Mouse (Mus musculus): Measurements from ENCODE around the gene Jhy.
A peak's percentile ranks its signal among the peaks of the same experiment; 100 is the strongest.

Gene Jhy

DNA sequence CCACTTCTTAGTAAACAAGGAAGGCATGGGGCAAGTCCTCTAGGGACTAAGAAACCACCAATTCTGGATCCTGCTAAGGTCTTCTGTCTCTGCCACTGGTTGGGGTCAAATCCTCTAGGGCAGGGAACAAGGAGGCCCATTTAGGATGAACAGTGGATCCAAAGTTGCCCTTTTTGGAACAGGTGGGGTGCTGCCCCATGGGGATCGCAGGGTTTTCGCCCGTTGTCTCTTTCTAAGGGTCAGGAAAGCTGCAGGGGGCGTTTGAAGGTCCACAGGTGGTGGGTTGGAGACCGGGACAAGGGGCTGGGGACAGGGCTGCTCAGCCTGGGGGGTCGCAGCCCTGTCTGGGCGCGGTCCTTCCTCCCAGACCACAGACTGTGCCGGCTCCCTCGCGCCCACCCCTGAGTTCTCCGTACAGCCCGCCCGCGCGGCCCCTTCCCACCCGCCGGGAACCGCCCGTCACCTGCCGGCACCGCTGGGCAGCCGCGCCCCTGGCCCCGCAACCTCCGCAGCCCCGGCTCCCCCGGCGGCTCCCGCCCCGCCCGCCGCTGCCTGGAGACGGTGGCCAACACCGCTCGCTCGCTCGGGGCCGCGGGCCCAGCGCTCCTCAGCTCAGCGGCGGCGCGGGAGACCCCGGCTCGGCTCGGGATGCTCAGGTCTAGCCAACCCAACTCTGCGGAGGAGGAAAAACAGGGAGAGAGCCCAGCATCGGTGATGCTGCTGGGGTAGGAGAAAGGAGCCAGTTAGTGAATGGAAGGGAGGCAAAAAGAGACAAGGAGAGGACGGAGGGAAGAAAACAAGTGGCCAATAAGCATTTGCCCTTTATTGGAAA, at the start of gene Jhy:
TSS of gene Jhy (minus strand) at position 533 of the 832 bp plus-strand sequence.
- peak; percentile 31 for DNase-seq (ENCODE audit: extremely low spot score)

DNA sequence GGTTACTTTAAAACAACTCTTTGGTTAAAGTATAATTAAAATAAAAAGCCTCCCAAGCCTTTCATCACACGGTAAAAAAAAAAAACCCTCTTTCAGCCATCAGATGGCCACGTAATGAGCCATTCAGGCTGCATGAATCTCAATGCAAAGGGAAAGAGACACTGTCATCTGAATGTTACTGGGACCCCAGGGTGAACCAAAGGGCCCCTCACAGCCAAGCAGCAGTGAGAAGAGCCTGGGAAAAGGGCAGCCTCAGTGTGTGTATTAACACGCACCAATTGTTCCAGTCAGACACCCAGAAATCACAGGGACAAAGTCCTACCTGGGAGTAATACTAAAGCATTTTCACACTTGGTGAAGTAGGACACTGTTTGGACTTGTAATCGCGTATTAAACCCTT, 48.5 kb upstream of the Jhy start:
- DNase-seq (ENCODE audit: extremely low spot score) = no peak

DNA sequence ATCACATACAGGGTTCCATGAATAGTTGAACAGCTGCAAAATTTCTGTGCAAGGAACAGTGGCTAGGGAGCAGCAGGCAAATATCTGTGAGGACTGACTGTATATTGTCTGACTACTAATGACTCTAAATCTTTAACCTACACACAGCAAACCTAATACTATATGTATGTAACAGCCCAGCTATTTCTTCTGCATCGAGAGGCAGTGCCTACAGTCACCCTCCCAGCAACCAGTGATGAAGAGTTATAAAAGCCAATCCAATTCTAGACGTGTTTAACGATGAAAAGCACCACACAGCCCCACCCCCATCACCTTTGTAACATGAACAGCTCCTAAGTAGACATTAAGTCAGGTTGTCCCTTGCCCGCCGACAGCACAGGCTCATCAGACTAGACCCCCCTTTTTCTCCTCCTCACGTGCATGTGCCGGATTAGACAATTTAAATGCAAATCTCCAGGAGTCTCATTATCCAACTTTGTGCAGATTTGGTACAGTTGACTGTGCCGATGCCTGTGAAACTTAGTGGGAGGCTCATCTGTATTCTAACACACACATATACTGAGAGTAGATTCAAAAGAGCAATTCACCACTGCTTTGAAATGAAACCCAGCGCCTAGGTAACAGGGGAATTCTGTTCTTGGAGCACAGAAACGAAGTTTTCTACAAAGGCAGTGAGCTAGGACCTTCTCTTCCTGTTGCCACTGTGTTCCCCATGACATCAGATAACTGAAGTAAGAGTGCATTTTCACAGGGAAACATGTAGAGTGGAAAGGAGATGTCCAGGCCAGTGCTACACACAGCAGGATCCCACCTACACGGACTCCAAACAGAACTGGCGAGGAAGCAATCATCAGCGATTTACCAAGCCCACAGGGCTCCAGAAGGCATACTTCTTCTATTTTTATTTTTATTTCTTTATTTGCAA, 47.9 kb upstream of the Jhy start:
- DNase-seq (ENCODE audit: extremely low spot score) = no peak

DNA sequence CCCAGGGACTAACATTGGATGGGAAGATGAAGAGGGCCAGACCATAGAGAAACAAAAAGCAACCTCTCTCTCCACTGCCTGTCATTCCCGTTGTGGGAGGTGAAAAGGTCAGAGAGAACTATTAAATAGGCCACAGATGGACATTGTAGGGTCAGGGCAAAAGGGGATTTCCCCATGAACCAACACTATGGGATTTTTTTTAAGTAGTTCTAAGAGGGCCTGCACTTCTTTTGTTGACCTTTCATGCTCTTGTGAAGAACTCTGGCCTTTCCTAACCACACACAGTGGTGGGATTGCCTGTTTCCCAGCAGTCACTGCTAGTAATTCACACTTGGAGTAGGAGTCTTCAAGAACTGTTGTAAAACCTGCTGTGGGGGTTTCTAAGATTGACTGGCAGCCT, 43.9 kb upstream of the Jhy start:
- DNase-seq (ENCODE audit: extremely low spot score) = peak; percentile 42

DNA sequence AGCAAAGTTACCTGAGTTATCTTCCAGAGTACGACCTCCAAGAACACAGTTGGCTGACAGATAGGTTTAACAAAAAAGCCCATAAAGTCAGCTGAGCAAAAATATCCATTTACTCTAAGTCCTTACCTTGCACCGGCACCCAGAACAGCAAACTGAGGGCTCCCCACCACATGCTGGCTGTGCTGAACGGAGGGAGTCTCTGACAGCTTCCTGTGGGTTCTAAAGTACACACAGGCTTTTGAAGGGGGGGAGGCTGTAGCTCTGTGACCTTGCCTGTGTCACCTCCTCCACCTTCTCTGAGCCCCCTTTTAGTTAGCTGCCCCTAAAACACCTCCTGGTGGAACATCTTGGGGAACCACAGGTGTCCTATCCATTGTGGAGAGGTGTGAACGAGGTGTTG, 40.5 kb upstream of the Jhy start, which contains the start of gene Crtam:
TSS of gene Crtam (minus strand) at position 214 of the 400 bp plus-strand sequence.
- no peak for DNase-seq (ENCODE audit: extremely low spot score)

DNA sequence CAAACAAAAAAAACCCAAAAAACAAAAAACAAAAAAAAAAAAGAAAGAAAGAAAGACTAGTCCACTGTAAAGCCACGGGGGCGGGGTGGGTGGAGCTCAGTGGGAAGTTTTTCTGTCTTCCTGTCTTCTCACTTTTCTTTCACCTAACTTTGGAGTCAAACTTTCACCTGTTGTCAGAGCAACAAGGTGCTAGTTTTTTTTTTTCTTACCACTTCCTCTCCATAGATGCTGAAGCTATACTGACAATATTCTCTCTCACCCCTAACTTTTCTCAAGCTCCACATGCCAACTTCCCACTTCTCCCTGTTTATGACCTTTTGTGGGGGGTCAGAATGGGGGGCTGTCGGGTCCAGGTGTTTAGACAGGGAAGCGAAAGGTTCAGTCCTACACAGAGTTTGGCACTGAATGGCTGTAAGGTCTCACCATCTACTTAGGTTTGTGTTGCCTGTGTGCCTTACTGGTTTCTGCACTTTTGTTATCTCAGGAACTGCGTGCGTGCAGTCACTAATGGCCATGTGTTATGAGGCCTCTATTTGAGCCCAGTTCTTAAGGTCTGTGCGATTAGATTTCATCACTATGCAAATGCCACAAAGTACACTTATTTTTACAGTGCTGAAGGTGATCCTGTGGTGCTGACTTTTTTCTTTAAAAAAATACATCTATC, 33.3 kb upstream of the Jhy start:
- no peak for DNase-seq (ENCODE audit: extremely low spot score)

DNA sequence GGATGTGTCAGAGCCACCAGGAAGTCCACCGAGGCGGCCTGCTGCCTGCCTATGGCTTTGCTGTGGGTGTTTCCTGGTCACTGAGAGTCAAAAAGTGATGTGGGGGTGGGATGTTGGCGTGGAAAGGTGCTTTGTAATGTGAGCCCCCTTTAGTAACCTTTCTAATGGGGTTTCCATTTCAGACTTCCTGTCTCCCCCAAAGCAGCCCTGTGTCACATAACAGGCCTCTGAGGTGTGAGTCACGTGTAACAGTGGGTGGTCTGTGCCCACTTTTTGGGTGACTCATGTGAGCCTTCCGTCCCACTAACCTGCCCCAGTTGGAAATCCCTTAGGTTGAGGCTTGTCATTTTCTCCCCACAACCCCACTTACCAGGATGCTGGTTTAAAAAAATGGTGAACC, 30.2 kb upstream of the Jhy start:
- DNase-seq (ENCODE audit: extremely low spot score) = no peak

DNA sequence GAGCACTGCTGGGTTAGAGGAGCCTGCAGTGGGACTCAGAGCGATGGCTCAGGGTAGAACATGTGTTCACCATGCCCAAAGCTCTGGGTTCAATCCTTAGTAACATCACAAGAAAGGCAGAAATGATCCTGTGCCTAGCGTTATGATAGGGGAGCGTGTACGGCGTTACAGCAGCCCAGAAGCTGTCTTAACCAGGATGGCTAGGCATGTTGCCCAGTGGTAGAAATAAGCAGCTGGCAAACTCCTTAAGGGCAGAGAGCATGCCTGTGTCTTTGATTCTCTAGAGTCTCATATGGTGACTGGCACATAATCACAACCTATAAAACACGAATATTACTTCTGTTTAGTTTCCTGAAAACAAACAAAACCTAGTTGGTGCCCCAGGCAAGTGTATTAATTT, 27.6 kb upstream of the Jhy start:
- DNase-seq (ENCODE audit: extremely low spot score) = no peak

DNA sequence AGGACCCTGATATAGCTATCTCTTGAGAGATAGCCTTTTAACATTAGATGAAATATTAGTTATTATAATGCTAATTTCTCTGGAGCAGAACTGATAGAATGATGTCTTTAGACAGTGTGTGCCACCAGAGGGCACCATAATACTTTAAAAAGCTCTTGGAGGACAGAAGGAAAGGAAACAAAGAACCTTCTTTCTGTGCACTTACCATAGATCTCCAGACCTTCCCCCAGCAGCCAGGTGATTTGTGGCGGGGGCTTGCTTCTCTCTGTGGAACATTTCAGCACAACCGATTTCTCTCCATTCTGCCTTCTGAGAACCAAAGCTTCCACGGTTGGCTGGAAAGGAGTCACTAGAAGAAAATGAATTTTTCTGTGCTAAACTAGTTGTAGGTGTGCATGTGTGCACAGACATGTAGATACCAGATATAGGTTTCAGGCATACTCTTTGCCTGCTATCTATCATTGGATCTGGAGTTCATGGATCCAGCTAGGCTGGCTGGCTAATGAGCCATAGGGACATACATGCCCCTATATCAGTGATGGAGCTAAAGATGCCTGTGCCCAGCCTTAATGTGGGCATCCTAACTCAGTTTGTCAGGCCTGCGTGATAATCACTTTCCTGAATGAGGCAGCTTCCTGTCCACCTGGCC, 26.1 kb upstream of the Jhy start:
- DNase-seq (ENCODE audit: extremely low spot score) = peak; percentile 58

DNA sequence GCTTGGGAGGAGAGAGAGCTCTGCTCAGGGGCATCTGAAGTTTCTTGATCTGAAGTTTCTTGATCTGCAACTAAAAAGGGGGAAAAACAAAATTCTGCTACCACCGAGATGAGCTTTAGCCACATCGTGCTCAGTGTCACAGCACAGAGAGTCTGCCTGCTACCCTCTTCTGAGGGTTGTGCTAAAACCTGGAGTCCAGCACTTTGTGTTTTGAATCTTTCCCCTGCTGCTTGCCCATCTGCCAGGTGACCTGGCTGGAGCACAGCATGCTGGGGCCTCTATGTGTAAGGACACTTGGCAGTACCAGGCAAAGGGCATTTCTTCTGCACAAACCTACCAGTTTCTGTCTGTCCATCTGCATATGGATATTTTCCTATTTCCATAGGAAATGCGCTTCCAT, 20.4 kb upstream of the Jhy start:
- DNase-seq (ENCODE audit: extremely low spot score) = no peak

DNA sequence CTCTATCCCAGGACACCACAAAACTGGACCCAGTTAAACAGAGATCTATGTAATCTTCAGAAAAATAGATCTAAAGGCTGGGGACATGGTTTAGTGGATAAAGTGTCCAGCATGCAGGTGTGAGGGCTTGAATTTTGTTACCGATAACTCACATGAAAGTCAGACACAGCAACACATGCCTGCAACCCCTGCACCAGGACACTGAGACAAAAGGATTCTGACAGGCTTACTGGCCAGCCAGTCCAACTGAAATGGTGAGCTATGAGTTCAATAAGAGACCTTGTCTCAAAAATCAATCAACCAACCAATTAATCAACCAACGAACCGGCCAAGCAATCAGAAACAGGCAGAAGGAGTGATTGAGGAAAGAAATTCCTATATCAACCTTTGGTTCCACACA, 19.8 kb upstream of the Jhy start:
- no peak for DNase-seq (ENCODE audit: extremely low spot score)

DNA sequence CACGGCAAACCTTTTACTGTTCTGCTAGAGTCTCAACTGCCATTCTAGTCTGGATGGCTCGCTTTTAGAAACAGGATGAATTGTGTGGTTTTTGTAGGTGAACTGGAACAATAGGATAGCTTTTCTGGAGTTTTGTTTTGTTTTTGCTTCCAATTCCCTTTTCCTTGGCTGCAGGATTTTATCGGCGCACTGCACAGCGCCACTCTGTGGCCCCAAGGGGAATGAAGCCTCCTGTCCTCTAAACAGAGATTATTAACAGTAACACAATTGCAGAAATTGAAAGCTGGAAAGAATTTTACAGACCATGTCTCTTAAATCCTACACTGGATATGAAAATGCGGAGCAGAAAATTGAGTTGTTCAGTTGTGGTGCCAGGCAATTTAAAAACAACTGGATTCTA, 18.6 kb upstream of the Jhy start:
- DNase-seq (ENCODE audit: extremely low spot score) = no peak

DNA sequence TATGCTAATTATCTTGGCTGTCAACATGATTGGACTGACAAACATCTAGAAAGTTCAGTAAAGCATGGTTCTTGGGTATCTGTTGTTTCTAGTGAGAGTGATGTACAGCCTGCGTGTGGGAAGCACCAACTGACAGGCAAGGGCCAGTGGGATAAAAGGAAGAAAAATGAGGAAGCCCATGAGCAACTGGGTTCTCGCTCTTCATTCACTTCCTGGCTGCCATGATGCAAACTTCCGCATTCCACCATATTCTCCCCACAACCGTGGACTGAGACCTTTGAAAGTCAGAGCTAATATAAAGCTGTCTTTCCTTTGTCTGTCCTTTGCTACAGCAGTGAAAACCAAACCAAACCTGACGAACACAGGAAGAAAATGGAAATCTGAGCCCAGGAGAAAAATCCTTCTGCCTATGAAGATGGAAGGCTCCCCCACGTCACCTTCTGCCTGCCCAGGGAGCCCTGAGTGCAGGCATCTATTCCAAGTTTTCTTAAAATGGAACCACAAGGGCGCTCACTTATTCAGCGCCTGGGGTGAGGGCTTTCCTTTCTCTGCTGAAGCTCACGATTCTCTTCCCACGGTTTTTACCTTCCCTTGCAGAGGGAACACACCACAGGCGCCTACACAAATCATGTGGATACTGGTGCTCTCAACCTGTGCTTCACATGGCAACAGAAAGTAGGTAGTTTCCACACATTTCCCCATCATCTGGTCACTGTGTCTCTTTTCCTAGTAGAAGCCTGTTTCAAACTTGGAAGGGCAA, 10.3 kb upstream of the Jhy start:
- no peak for DNase-seq (ENCODE audit: extremely low spot score)

DNA sequence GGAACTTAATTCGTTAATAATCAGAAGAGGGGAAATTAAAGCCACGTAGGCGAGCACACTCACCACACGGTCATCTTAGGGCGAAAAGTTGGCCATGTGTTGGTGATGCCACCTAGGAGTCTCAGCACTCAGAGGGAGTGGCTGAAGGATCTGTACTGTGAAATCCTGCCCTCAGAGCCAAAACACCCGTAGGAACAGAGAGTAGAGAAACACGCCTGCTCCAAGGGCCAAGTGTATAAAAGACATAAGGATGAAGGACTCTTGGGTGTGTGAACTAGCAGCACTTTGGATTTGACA, 448 bp upstream of the Jhy start:
- no peak for DNase-seq (ENCODE audit: extremely low spot score)

DNA sequence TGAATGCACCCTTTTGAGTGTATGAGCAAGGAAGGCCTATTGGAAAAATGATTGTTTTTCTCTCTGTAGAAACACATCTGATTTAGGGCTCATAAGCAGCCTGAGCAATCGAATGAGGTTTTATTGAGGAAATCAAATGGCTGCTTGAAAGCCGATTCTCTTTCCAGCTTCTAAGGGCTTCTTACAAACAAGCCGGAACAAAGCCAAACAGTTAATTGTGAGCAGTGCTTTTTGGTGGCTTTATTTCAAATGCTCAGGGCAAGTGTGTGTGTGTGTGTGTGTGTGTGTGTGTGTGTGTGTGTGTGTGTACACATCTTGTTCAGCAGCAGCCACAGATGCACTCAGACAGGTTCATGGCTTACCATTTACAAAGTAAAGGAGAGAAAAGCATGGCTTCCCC, 2.5 kb downstream of the Jhy start:
- DNase-seq (ENCODE audit: extremely low spot score) = no peak

DNA sequence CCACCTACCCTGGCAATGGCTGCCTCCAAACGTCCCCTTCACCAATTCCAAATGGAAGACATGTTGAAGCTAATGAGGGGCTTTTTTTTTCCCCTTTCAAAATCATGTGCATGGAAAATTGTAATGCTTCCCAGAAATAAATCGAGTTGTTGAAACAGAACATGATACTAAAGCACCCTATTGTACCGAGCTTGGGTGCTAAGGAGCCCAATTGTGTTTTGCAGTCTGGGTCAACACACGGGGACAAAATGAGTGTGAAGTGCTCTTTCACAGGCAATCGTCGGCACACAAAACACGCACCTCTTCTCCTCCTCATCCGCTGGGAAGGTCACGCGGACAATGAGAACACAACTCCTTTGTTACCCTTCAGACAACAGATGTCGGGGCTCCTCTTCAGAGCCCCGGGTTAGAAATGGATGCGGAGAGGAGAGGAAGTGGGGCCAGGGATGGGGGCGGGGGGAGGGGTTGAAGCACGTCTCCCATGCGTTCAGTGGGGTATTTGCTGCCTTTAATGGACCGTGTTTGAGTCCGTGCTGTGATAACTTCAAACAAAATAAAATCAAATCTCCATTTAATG, 14.8 kb downstream of the Jhy start:
- peak; percentile 24 for DNase-seq (ENCODE audit: extremely low spot score)

DNA sequence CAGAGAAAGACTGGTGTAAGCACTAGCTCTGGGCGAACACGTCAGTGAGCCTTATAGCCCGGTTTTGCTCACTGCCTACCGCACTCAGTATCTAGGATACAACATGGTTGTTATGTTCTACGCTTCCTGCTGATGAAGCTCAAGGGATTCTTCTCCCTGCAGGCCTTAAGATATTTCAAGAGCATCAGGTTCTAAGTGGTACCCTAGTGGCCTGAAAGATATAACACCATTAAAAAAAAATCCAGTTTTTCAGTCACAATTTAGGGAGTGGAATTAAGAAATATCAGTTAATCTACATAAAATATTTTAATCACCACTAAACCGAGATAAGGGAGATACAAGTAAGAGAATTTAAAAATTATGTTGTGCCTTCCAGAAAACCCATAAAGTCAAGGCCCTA, 15.4 kb downstream of the Jhy start:
- no peak for DNase-seq (ENCODE audit: extremely low spot score)

DNA sequence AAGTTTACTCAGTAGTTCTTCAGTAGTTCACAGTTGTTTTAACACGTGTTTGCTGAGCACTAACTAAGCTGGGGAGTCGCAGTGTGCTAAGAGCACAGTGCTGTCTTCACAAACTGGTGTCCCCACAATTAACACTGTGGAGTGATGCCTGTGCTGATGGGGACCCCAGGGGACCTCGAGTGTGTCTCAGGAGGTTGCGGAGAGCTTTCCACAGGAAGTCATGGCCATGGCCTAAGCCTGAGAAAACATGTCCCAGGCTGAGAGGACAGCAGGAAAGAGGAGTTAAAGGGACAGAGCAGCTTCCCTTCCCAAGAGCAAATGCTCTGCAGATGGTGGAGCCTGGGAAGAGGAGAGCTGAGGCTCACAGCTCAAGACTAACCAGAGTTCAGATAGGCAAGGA, 16.8 kb downstream of the Jhy start:
- no peak for DNase-seq (ENCODE audit: extremely low spot score)

DNA sequence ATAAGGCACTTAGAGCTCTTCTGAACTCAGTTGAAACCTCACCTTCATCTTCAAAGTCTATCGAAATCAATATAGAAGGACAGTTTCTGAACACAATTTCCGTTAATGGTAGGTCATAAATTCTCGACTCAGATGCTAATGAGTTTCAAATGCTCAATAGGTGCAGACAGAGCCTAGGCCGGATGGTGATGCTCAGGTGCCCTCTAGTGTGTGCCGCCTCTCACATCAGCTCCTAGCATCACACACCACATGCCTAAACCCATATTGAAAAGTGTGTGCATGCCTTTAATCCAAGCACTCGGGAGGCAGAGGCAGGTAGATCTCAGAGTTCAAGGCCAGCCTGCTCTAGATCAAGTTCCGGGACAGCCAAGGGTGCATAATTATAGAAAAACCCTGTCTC, 26.5 kb downstream of the Jhy start:
- no peak for DNase-seq (ENCODE audit: extremely low spot score)

DNA sequence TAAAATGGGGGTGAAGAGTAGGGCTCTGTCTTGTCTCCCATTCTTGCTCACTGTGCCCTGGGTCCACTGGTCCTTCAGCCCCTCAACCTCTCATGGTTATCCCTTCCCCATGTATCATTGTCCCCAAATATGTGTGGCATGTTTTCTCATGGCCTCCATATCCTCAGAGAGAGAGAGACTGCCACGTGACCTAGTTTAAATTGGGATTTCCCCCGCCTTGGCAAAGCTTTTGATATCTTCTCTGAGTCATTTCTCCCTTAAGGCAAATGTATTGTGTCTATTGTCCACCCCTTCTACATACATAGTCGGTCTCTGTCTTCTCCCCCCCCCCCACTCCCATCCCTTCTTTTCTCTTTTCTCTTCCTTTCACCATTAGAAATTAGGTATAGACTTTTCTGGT, 30.6 kb downstream of the Jhy start:
- DNase-seq (ENCODE audit: extremely low spot score) = no peak

Measured in embryo, embryonic 9.5 days (tissue).